Mouse (Mus musculus) urinary bladder, postnatal 4 days (tissue): Measurements from ENCODE around the gene Boc.
A peak's percentile ranks its signal among the peaks of the same experiment; 100 is the strongest.

Experiments
- DNase-seq, 2 experiments: peaks; one replicate each; pipeline ENCODE4 v3.0.0; 2021 to 2022; ENCODE audit warnings: low spot score in 2 of 2

The Boc gene

DNA sequence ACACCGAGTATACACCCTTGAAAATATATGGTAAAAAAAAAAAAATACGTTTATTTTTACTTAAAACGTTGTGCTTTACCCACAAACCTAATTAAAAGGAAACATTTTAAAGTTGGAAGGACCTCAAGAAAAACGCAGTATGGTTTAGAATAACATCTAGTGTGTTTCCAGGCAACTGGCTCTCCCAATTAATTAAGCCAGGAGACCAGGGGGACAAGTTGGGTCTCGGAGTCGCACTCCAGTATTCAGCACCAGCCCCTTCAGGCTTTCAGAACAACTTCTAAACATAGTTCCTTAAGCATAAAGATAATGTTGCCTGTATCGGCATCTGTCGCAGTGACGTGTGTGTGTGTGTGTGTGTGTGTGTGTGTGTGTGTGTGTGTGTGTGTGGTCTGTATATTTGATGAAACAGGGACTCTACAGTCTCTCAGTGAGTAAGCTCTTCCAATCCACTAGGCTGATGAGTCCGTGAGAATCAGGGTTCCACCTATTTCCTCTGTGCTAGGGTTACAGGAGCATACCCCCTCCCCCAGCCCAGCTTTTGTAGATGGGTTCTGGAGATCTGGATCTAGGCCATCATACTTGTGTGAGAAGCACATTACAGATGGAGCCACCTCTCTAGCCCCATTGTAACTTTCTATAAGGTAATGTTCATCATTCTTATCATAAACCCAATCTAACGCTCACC lies 31.3 kb downstream of the Boc start:
- DNase-seq = peak in 1 of 2 experiments; percentile 14

DNA sequence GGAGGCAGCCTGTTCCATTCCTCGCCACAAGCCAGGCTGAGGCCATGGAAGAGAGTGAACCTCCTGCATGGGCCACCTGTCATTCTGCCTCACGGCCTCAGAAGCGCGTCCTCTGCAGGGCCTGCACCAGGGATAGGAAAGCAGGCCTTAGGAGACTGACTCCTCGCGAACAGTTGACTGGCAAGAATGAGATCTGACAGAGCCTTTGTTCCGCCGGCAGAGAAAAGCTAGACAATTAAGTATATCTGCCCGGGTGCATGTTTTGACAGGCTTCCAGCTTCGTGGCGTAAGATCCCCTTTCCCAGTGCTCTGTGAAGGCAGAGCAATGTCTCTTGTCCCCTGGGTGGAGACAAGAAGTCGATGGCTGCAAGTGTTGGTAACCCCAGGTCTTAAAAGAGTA lies 32.0 kb downstream of the Boc start:
- peak in 1 of 2 experiments; percentile 16 for DNase-seq

DNA sequence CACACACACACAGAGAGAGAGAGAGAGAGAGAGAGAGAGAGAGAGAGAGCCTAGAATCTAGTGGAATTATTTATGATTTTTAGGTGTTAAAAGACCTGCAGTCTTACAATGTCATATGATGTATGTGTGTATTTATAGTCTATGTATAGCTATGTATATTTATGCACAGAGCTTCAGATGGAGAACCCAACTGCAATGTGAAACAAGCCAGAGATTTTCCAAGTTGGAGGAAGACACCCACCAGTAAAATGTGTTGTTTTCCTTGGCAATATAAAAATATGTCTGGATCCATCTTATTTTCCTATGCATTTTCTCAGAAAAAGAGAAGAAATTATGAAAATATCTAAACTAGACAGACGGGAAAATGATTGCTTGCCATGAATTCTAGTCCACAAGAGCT lies 32.7 kb downstream of the Boc start:
- no peak for DNase-seq

DNA sequence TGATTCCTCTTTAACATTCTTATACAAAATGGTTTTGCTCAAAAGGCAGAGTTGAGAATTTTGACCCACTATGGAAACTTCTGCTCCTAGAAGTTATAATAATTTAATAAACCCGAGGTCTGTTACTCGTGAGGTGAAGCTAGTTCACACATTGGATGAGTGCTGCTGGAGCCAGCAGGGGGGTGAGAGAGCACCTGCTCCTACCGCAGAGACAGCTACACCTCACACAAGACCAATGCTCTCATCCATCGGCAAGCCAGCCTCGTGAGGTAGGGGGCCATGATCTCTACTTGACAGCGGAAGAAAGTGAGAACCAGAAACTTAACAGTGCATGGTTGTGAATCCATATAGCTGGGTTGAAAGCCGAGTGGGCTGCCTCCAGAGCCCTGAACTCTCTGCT lies 35.1 kb downstream of the Boc start:
- peak in 1 of 2 experiments; percentile 4 for DNase-seq

DNA sequence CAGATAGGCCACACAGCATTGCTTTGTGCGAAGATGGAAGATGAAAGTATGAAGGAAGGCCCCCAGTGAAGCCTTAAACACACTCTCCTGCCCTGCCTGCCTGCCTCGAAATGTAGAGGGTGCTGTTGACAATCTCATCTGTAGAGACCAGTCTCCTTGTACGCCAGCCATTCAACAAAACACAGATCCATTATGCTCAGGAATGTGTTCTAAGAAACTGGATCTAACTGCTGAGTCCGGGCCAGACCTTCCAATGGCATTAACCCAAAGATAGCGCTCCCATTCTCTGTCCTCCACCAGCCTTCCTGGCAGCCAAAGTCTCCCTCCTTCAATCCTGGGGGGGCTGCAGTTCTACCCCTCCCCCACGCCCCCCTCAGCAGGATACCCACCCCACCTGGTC lies 42.2 kb downstream of the Boc start:
- peak in 1 of 2 experiments; percentile 10 for DNase-seq

DNA sequence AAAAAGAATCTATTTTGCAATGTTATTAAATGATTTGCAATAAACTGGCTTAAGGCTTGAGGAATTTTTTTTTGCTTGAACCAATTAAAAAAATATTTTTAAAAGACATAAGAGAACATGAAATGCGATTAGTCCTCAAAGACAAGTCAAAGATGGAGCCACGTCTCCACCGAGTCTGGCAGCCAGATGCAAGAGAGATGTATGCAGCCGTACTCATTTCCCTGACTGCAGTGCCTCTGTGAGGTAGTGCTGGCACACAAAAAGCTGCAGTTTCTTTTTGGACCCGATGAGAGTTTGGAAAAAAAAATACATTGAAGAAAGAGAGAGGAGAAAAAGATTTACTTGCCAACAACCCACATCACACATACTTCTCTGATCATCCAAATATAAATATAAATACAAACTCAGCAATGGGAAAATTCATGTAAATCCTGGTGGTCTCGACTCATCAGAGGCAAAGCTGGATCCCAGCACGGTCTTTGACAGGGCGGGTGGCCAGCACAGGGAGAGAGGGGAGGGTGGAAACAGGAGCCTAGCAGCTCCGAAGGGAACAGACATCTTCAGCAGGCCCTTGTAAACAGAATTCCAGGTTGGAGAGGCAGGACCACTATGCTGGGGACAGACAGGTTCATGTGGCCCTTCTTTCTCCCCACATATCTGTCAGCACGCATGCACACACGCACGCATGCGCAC lies 48.0 kb downstream of the Boc start:
- DNase-seq = no peak

DNA sequence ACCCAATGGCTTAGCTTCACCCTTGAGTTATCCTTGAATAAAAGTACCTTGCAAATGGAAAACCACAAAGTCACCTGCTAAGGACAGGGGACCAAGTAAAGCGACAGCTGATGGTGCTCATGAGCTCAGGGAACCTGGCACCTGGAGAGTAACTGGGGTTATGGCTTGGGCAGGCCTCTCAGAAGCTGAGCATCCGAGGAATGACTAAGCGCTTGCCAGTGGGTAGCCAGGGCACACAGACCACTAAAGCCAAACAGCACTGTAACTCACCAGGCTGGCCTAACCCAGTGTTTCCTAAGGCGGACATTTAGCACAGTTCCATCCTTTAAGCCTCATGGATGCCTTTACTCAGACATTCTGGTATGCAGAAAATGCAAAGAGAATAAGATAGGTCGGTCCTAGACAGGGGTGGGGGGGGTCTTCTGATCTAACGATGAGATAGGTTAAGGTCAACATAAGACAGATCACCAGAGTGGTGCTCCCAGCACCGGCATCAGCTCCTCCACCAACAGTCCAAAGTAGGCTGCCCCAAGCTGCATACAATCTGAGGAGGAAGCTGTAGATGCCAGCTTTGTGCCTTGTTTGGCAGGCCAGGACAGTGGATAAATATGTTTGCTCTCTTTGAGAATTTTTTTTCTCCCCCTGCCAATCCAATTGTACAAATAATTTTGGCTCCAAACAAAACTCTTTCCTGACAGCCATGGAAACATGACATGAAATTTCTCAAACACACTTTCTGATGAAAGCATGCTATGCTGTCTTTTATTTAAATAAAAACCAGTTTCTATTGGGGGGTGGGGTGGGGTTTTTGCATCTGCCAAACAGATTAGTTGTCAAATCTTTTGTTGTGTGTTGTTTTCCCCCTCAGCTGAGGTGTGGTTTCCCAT lies 49.0 kb downstream of the Boc start:
- DNase-seq = no peak

DNA sequence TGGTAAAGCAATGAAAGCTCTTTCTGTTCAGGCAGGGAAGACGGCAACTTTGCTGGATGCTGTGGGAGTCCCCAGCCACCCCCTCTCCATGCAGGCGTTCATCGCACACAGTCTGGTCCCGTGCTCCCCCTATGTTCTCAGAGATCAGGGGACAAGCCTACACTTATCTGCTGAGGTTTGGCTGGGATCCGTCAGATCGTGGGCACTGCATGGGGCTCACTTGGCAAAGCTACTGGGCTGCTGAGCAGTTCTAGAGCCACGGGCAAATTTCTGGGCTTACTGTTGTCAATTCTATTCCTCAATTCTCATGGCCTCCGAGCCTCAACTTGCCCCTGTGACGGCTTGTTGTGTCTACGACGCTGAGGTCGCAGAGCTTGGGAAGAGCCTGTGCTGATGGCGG lies 49.9 kb downstream of the Boc start:
- no peak for DNase-seq

DNA sequence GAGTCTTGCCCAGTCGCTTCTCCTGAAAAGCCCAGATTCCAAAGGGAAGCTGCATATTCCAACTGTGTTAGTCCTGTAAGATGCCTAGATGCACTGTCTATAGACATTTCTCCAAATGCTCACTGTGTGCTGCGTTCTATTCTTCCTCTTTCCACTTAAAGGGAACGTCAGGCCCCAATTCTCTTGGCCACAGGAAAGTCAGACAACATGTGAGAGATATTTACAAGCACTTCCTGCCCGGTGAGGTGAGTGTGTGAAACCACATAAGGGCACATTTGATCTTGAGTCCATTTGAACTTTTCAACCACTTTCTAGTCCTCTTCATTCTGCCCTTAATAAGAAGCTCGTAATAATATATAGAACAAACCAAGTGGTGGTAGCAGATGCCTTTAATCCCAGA lies 50.7 kb downstream of the Boc start:
- DNase-seq = no peak

DNA sequence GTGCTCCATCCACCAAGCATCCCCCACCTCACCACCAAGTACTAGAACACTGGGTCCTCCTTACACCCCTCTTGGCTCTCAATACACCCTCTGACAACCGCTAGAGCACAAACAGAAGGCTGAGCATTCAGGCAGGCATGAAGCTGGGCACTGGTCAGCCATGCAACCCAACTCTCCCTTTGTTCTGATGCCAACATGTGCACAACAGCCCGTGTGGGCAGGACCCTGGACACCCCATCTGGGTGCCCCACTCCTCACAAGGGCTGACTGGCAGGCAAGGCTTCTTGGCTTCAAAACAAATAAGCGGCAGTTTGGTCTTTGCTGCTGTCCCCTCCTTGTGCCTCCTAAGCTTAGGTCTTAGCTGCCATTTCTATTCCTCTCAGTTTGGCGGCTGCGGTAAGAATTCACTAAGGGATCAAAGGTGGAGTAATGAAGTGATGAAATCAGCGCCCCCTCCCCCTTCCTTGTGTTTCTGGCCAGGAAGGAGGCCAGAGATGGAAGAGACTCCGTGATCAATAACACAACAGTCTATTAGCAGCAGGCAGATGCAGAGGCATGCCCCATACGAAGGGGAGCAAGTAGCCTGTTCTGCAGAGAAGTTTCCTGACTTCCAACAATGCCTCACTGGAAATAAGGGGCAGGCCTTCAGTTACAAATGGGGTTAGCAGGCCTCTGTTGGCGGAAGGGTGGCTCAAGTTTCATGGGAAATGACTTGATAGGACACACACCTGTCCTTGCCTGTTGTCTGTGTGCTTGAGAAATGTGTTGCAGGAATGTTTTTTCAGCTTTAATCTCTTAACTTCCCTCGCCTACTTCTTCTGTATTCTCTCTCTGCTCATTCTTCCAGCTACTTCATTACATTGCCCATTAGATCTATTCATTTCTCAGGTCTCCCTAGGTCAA lies 51.4 kb downstream of the Boc start:
- no peak for DNase-seq

DNA sequence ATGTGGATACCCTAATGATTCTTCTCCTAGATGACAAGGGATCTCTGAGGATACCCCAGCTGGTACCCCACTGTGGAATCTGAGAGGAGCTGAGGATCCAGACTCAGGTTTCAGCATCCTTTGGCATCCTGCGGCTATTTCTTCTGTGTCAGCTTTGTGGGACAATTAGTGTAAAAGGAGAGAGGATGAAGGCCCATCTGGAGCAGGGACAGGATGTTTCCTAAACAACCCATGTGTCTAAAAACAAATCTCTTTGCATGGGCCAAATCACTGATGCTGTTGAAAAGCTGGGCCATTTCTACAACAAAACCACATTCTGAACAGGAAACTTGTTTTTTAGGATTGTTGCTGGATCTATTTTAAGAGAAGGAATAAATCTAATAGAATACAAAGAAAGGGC lies 53.5 kb downstream of the Boc start:
- no peak for DNase-seq

DNA sequence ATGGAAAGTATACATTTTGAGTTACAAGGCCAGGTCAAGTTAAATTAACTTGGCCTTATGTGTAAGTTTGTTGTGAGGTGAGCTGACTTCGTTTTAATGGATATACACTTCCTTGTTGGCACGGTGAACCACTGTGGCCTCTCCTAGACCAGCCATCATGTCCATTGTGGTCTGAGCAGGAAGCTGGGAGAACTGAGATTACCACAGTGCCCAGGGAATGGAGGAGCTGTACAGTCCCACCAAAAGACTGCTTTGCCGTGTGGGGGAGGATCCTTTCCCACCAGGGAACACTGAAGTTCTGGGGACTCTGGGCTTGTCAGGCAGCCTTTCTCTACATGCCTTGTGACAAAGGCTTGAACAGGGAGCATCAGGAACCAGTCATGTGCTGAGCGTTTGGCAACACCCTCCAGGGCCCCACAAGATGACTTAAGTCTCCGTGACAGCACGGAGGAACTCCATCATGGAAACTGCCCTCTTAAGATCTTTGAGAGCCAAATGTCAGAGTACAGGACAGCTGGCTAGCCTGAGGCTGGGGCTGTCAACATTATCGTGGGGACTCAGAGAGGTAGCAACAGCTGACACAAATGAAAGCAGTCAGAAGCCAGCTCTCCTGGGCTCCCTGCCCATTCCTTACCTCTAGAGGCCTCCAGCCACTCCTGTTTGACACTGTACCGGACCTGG lies 55.7 kb downstream of the Boc start:
- DNase-seq = no peak

DNA sequence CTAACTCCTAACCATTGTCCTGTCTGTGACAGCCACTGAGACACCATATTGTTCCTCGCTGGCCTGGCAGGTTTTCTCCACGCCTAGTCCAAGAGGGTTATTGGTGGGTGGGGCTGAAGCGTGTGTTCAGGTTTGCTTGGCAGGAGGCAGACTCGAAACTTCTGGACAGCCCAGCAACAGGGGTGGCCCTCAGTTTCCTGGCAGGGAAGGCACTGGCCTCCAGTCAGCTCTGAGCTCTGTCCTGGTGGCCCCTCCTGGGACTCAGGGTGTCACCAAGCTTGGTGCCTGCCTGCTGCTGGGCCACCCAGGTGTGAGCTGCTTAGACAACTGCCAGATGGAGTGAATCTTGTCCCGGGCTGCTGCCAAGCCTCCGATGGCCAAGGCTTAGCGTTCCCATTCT lies 56.4 kb downstream of the Boc start:
- DNase-seq = peak in 1 of 2 experiments; percentile 42

DNA sequence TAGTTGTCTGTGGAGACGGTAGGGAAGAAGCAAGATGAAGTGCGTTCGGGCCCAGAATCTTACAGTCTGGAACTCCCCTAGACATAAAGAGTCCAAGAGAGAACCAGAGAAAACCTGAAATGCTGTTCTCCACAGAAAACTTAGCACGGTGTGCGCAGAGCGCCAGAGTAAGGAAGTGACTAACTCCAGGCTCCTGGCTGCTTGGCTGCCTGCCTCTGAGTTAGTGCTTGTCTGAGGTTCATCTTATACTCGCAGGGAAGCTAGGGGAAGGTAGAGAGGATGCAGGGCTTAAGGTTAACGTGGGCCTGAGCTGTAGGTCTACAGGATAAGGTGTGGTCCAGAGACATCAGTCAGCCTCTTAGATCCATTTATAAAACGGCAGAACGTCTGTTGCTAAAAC lies 56.9 kb downstream of the Boc start:
- no peak for DNase-seq

DNA sequence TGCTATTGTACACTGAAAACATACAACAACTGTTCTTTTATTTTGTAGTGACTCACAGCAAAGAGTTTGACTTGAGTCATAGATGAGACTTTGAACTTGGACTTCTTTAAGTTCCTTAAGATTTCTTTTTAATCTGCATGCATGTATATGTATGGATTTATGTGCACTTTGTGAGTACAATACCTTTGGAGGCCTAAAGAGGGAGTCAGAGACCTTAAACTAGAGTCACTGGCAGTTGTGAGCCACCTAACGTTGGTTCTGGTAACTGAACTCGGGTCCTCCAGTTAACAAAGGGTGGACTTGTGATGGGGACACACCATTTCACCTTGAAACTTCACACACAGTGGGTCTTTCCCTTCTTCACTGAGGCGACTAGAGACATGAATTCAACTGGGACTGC lies 60.2 kb downstream of the Boc start:
- no peak for DNase-seq

DNA sequence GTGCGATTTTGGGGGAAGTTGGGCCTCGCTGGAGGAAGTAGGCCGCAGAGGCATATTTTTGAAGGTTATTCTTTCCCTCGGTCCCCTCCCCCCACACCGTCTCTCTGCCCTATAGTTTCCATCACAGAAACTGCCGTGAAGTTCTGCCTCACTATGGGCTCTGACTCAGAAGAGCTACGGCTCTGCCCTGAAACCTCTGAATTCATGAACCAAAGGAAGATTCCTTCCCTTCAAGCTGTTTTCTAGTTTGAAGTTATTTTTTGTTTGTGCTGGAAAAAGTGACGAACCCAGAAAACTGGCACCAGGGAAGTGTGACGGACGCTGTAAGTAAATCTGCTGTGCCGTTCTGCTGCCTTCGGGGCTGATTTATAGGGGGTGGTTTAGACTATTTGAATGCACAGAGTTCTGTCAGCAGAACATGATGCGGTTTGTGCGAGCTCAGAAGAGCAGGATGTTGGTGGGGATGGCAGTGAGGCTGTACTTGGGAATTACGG lies 61.7 kb downstream of the Boc start:
- DNase-seq = no peak

DNA sequence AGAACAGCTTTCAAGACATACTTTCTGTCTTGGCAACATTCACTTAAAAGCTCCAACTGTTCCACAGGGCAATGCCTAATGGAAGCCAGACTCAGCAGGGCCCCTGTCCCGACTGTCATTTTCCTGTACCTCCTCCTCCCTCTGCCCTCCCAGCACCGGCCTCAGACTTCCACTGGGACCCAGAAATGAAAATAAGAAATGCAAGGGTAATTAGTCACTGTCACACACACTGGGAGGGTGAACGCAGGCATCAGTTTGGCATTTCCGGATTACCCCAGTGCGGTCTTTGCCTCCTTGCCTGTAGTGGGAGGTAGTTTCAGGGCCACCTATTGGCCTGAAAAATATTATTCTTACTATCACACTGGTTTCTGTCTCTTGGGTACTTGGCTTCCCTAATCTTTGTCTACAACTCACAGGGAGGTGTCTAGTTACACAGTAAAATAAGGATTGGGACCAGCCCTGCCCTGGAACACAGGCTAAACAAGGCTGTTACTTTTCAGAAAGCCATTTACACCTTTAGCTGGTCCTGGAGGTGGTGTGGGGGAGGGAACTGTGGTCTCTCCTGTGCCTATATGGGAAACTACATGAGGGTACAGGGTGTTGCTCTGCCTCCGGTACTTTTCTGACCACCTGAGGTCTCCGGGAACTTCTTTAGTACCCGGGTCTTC lies 64.1 kb downstream of the Boc start:
- no peak for DNase-seq

DNA sequence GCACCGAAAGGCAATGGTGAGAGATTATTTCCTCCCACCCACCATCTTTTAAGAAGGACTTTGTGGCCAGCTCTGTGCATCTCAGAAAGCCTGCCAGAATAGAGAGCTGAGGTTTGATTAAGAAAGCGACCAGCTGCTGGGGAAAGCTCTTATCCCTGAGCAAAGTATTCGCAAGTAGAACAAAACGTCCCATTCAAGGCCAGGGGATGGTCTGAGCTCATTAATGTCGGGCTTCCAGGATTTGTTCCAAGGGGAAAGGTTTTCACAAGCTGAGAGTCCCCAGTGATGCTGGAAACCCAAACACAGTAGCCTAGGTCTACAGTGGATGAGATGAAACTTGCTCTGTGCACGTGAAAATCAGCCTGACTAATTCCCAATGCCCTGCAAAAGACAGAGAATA lies 64.8 kb downstream of the Boc start:
- DNase-seq = peak in 1 of 2 experiments; percentile 57

DNA sequence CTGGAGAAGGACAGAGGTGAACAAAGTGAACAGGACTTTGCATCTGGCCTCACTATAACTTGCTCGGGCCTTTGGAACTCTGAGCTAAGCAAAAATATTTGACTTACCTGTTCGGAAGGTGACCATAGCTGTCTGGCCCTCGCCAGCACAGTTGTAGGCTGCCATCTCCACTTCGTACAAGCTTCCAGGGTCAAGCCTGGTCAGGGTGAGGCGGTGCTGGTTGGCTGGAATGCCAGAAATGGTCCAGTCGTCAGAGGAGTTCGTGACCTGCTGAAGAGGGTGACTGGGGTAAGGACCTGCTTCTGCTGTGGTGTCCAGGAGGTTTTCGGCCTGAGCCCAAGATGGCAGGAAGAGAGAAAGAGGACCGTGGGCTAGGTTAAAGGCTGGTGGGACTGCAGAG lies 66.0 kb downstream of the Boc start:
- no peak for DNase-seq

DNA sequence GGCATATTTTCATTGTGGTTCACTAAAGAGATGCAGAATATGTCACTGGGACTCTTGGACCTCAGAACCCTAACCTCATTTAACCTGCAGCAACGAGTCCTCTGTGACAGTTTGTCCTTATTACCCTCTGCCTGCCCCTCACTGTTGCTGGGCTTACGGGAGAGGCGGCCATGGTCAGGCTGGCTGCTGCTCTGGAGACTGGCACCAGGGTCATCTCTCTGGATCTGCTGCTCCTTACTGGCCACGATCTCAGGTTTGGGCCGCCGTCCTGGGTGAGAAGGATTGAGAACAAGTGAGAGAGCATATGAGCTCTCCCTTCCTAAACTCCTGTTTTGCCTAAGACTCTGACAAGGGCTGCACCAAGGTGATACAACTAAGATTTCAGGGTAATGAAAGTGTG lies 66.5 kb downstream of the Boc start:
- DNase-seq = no peak
